Mouse (Mus musculus): ENCODE data around the gene Heca.
"Not testable (repeated sequence)": the region's sequence is repeated elsewhere in the genome, so short reads cannot be mapped to it uniquely, and the experiment has no call there.

Heca gene

DNA sequence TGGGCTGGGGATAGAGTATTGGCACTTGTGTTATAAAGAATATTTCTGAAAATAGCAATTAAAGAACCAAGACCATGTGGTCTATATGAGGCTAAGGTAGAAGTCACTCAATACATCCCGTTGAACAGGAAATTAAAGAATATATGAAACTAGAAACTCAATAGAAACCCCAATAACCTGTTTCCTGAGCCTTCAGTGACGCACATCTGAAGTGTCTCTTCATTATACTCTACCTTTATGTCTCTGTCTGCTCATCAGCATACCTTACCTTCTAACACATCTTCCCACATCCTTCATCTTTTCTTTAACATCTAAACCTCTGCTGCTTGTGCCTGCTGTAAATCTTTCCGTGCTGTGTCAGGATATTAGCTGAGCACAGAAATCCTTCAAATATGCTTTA is 67.8 kb downstream of the Heca start:
- no peak for DNase-seq (ENCODE audit: low read depth, low spot score)

DNA sequence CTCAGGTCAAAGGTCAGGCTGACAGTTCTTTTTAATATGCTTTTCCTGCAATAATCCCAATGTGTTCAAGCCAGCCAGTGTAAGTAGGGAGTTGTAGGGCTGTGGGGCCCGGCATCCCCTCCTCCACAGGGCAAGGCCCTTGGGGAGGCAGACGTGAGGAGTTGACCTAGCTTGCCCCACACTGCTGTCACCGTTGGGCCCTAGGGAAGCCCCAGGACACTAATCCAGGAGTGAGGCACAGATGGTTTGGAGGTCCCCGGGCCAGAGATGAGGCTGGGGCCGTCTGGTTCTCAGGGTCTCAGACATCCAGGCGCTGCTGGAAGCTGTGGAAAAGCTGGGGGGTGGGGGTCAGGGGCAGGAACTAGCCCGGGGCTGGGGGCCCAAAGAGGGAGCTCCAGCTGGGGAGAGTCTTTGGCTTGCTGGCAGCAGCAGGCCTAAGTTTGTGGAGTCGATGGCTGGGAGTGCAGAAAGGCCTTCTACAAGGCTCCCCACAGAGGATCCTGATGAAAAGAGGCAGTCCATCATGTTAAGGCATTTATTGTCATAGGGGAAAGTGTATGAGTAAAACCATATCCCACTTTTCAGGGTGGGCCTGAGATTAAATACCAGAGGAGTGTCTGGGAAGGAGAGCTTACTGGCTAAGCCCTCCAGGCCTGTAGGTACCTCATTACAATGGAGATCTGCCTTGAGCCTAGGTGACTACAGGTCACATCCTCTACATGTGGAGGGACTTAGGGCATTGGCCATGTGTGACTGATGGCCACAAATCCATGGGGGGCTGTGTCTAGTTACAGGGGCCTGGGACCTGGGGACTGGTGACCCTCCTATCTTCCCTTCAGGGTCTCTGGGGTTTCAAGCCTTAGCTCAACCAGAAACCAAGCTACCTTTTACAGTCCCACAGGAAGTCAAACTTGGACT is 69.6 kb downstream of the Heca start:
- DNase-seq (ENCODE audit: low read depth, low spot score) = no peak

DNA sequence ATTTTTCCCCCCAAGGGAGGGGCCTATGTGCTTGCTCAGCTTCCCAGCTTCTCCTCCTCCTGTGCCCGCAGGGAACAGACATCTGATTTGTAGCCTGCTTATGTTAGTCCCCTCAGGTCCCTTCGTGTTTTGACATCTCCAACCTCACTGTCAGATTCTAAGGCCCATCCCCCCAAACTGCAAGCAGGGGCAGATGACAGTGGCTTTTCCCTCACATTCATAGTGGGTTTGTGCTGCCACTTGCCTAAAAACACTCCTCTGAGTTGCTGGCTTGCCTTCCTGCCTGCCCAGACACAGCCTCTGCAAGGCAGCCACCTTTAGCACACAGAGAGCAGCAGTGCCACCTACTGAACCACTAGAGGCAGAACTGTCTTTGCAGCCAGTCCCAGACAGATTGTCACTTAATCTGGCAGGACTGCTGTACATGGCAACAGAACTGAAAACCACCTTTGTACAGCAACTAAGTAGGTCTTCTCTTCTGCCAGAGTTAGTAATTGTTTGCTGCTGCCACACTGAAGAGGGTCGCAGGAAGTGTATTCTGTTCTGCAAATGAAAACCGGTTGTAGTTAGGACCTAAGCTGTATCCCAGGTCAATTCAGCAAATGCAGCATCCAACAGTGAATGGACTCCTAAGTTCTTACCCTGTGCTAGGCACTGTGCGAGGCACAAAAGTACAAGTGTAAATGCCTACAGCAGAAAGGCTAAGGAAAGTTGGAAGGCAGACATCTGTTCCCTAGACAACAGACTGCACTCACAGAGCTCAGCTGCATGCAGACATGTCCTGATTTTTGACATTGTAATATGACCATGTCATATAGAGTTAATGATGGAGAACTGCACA is 77.8 kb downstream of the Heca start:
- peak; percentile 22 for DNase-seq (ENCODE audit: low read depth, low spot score)

DNA sequence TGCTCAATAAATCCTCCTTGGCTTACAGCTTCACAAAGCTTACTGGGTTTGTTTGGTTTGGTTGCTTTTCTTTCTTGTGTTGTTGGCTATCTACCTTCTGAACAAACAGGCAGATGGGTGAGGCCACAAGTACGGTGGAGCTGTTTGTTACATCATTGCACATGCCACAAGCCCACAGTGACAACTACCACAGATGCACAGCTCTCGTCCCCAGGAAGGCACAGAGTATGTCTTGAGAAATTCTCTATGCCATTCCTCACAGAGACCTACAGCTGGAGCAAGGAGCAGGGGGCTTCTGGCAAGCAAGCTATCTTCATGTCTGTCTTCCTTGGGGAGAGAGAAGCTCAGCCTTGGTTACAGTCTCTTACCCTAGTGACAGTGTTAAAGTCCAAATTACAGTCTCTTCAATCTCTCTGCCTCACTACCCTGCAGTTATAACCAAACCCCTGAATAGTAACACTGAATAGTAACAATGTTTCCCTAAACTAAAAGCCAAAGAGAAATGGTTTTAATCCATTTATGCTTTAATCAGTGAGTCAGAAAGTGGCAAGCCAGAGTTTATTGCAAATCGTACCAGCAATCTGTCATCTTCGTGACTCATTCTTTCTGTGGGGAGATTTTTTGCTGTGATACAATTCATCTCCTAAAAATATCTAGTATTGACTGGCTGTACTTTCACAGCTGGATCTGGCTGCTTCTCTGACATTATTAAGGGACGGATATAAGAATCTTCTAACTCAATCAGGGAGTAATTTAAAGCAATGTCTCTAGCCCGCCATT is 87.0 kb downstream of the Heca start:
- DNase-seq (ENCODE audit: low read depth, low spot score) = no peak

DNA sequence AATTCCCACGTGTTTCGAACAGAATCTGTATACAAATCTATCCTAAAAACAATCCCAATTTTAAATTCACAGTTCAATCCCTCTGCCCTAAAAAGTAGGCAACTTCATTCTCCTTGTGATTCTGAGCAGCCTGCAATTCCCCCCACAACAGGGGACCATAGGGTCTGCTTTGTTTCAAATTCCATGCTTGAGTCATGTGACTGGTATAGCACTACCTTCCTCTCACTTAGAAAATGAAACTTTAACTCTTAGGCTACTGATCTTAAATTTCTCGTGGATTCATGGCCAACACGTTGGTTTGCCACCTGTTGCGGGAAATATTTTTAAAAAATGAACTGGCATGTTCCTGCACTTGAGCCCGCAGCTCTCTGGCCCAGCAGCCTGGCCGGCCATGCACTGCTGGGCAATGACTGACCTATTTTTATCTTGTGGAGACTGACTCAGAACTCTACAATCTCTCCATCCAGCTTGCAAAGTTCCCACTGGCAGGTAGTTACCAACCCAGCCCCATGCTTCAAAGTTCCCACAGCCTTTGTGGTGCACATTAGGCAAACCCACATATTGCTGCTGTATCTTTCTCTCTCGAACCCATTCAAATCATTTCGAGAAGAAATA is 90.1 kb downstream of the Heca start:
- no peak for DNase-seq (ENCODE audit: low read depth, low spot score)

DNA sequence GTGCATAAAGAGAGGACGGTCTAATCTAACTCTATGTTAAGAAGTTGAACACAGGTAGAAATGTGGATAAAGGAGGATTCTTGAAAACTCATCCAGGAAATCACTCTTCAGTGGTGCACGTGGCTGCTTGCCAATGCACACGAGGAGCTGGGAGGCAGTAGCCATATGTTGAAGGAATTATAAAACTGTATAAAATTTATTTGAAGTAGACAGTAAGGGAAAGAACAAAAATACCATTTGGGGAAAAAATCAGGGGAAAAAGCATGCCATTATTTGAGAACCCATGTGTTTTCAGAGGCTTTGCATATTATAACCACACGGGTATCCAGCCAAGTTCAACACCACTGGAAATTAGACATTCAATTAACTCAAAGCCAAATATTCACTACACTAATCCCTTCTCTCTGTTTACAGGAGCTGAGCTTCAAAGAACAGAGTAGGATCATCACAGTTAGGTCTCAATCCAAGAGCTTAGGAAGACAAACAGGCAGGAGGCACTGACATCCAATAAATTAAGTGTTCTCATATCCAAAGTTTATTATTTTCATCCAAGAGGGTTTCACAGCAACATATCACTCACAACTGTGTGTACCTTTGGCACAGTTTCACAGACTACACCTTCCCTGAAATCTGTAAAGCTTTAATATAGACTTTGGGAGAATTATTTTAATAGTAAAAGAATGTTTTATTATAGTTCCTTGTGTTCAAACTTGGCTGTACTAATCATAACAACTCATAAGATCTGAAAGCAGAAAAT is 102.9 kb downstream of the Heca start:
- no peak for DNase-seq (ENCODE audit: low read depth, low spot score)

DNA sequence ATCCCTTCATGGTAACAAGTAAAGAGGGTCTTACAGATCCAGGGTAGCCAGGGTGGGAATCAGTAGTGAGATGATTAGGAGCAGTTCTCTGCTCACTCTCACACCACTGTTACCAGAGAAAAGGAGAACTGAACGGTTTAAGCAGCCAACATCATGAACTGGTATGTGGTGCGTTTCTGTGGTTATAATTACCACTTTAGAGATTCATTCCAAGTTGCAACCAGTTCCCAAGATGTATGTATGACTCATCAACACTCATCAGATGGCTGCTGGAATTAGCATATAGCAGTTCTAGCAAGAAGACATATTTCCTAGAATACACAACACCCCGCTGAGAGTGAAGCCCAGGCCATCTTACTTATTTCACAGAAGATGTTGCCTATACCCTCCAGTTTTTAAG is 105.8 kb downstream of the Heca start:
- DNase-seq (ENCODE audit: low read depth, low spot score) = no peak

DNA sequence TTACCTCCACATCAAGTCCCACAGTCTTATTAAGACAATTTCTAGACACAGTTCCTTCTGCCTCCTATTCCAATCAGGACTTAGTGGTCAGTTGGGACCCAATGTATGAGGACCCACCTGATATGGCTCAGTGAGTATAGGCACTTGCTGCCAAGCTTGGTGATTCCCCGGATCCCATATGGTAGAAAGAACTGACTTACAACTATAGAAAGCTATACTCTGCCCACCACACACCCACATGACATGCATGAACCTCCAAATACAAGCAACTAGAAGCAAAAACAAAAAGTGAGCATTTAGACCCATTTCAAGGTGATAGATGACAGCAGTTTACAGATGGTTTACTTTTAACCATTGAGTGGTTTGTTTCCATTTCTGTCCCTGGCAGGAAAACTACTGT is 111.6 kb downstream of the Heca start:
- no peak for DNase-seq (ENCODE audit: low read depth, low spot score)

DNA sequence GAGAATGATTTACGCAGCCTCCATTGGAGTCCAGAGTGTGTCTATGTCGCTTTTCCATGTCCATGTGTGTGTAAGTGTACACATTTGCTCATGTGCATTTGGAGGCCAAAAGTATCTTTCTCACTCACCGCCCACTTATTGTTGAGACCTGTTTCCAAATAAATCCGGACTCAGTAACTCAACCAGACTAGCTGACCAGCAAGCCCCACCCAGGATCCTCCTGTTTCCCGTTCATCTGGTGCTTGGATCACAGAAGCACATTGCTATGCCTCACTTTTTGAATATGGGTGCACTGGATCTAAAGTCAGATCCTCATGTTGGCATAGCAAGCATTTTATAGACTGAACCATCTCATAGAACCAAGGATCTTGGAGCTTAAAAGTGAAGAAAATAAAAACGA is 112.8 kb downstream of the Heca start:
- no peak for DNase-seq (ENCODE audit: low read depth, low spot score)

DNA sequence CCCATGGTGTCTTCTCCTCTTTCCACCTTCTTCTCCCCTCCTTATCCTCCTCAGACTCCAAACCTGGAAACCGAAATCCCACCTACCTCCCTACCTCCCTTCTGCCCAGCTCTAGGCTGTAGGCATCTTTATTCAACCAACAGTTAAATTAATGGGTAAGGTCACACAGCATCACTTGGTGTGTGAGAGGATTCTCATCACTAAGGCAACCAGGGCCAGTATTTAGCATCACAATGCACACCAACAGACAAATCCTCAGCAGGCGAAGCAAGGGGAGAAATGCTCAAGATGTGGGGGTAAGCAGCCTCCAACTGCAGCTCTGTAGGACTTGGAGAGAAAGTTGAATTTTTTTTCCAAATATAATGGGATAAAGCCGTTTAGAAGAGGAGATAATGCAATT is 116.8 kb downstream of the Heca start:
- DNase-seq (ENCODE audit: low read depth, low spot score) = no peak

DNA sequence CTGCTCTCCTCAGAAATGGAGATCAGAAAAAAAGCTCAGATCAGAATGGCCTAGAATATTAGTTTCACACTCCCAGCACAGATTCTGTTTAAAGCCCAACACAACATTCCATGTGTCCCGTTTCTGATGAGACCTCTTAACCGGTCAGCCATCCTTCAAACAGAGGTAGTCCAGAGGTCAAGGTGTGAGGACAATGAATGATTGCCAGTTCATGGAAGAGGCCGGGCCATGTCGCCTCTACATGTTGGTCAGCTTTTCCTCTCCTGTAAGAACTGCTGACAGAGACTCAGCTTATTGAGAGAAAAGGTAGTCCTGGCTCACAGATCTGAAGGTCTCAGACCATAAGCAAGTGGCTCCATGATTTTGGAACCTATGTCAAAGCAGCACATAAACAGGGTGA is 118.7 kb downstream of the Heca start:
- DNase-seq (ENCODE audit: low read depth, low spot score) = no peak

DNA sequence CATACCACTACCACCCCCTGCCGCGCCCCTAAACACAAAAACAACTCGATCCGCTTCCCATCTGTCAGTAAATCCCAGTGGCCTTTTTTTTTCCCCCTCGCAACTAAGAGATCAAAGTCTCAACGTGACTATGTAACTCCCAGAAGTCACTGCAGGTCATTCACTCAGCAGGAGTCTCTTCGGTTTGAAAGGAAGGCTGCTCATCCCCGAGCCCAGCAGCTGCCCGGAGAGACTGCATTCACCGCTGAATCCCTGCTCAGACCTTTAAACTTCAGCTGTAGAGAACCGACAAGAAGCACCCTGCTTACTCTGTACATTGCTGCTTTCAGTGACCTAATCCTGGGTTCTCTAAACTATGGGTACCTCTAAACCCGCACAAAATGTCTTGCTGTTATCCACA is 120.5 kb downstream of the Heca start:
- DNase-seq (ENCODE audit: low read depth, low spot score) = no peak

DNA sequence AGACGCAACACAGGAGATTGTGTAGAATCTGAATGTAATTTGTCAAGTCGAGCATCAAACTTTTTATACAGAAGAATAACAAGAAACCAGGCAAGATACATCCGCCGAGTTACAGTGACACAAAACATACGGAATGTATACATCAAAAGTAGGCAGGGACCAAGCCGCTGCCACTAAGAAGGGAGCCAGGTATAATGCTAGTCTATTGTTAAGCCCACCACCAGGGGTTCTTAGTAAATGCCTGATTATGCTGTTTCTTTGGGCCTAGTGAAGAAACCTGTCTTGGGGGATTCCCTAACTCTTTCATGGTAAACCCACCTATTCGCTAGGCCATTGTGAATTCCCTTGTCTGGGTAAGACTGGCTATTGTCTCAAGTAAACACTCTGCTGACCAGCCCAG is 127.4 kb downstream of the Heca start:
- DNase-seq (ENCODE audit: low read depth, low spot score) = not testable (repeated sequence)
